Mouse (Mus musculus) myocyte (in vitro differentiated cells): ENCODE measurements around the gene Tdrd3.

Experiments used
- E2F4 ChIP-seq: IDR thresholded peaks from one replicate; pipeline ENCODE4 v1.6.1; 2011; ENCODE audit warnings: mild to moderate bottlenecking, control low read depth, moderate library complexity; ENCODE audit not compliant: insufficient read depth
- MYOD1 ChIP-seq, 3 experiments: IDR thresholded peaks; one replicate each; pipeline ENCODE4 v1.6.1; 2011; ENCODE audit warnings: control low read depth in 2 of 3, low read depth in 2 of 3, mild to moderate bottlenecking in 2 of 3, moderate library complexity in 1 of 3; ENCODE audit not compliant: insufficient read length in 2 of 3, control insufficient read depth in 1 of 3
- POLR2A ChIP-seq: IDR thresholded peaks from one replicate; pipeline ENCODE4 v1.6.1; 2011; ENCODE audit warnings: low read depth, mild to moderate bottlenecking, control low read depth, moderate library complexity; ENCODE audit not compliant: insufficient read length

GRCm38 (mm10) chr14:87420576-87420975, 4.1 kb downstream of the Tdrd3 start:
- TF ChIP-seq POLR2A = no peak
- TF ChIP-seq E2F4 = no peak
- TF ChIP-seq MYOD1 (IDR thresholded peaks at IDR 0.05; ENCODE audit: control insufficient read depth in 1 of 3, insufficient read length in 2 of 3, low read depth in 2 of 3) = no peak
